Mouse (Mus musculus): ENCODE results near the gene Sec61b. TPM values are rescaled to one million over a fixed set of nuclear protein-coding genes. Genes with fewer than 3 reads are reported as not detected.

Sec61b gene
- polyA plus RNA-seq, 1 experiment from 2014 or later, result 296 TPM

Other genes starting within 250 kb of the Sec61b start
- gene Tgfbr1, start 121.4 kb upstream of the Sec61b start, polyA plus RNA-seq (2015; fragmentation: Nextera tagmentation; extraction: Ambion mirVana), result 46.1 and 50.2 TPM in 2 replicates
- 299 and 310 TPM in 2 replicates for gene Alg2, start 325 bp upstream of the Sec61b start, polyA plus RNA-seq (2015; fragmentation: Nextera tagmentation; extraction: Ambion mirVana)

Measured in hindbrain, embryonic 13.5 days (tissue).